Comparison of ENCODE assay signal across 21 mouse cellular contexts in the genomic region with DNA sequence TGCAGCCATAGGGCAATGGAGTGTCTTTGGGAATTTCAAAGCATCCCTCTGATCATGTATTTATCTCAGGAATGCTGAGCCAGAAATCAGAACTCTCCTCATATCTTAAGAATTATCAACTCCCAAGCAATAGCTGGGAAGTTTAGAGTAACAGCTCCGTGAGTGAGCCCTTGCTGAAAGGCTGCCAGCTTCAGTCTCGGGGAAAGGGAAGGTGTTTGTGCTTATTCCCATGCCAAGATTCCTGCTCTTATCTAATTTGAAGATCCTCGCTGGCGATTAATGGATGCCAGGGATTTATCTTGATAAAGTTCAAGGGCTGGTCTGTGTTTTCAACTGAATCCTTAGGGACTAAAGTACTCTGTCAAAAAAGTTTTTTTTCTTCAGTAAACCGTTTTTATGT.
A peak's percentile ranks its signal among the peaks of the same experiment; 100 is the strongest.
DNase-seq lines count a peak whose midpoint lies in the region; ATAC-seq lines count a peak whose summit lies in the region.
"Had no signal": no experiment of that assay in that cellular context is flagged by ENCODE, and none has a peak within 500 bp of the region (broad histone marks: within the 10 kb centered on the region; RNA-seq: fewer than 3 reads in every experiment).

No protein-coding gene starts in this region.

- H3K4me2 ChIP-seq in embryonic facial prominence, embryonic 14.5 days (ENCODE audit: low read depth, low read length): no peak overlapping the region
- H3K4me2 ChIP-seq: heart, embryonic 11.5 days; hindbrain, embryonic 12.5 days; limb, embryonic 13.5 days; liver, embryonic 15.5 days; midbrain, embryonic 11.5 days had no signal

- WGBS in embryonic facial prominence, embryonic 14.5 days: 30% methylated on average over 5 of the region's 5 CpGs
- WGBS in embryonic facial prominence, embryonic 10.5 days: 57% methylated on average over 5 of the region's 5 CpGs

- no peak overlapping the region for H3K4me3 ChIP-seq in embryonic facial prominence, embryonic 14.5 days (ENCODE audit: low read depth, low read length)
- no peak overlapping the region for H3K4me3 ChIP-seq in embryonic facial prominence, embryonic 10.5 days
- H3K4me3 ChIP-seq: forebrain, embryonic 10.5 days; hindbrain, embryonic 12.5 days; limb, embryonic 13.5 days; liver, embryonic 15.5 days had no signal

- no peak for ATAC-seq in embryonic facial prominence, embryonic 14.5 days (ENCODE audit: low read depth)
- ATAC-seq: CD4-positive, CD25-positive, alpha-beta regulatory T cell, adult 4 months; inflammation-experienced regulatory T-cells, adult 6 months had no signal

- no peak overlapping the region for H3K27ac ChIP-seq in embryonic facial prominence, embryonic 14.5 days (replicated peaks; ENCODE audit: low read depth, low read length)
- no peak overlapping the region for H3K27ac ChIP-seq in embryonic facial prominence, embryonic 10.5 days (replicated peaks)
- H3K27ac ChIP-seq: forebrain, embryonic 10.5 days; hindbrain, embryonic 12.5 days; limb, embryonic 13.5 days; liver, embryonic 15.5 days; macrophage had no signal

- H3K9me3 ChIP-seq in embryonic facial prominence, embryonic 14.5 days (ENCODE audit: control insufficient read depth, low read length): no peaks in the 10 kb centered on the region
- no peaks in the 10 kb centered on the region for H3K9me3 ChIP-seq in embryonic facial prominence, embryonic 10.5 days
- H3K9me3 ChIP-seq: forebrain, embryonic 10.5 days; hindbrain, embryonic 12.5 days; limb, embryonic 13.5 days; liver, embryonic 15.5 days had no signal

- H3K4me1 ChIP-seq in embryonic facial prominence, embryonic 14.5 days (ENCODE audit: control insufficient read depth, insufficient read depth, low read length): no peaks in the 10 kb centered on the region
- 0 out of 2 replicates have a peak, but pooled peaks cover 2% of the 10 kb centered on the region for H3K4me1 ChIP-seq in embryonic facial prominence, embryonic 10.5 days
- H3K4me1 ChIP-seq: hindbrain, embryonic 12.5 days; limb, embryonic 13.5 days; liver, embryonic 15.5 days had no signal

- DNase-seq in embryonic facial prominence, embryonic 14.5 days (ENCODE audit: low spot score): peak; percentile 25
- DNase-seq in embryonic facial prominence, embryonic 10.5 days (ENCODE audit: low spot score): no peak
- DNase-seq in MN1 (ENCODE audit: low spot score): peak; percentile 9
- peak; percentile 53 for DNase-seq in adrenal gland, postnatal 14 days
- DNase-seq in lung, postnatal 25 days (ENCODE audit: low spot score): peak; percentile 4
- no peak for DNase-seq in urinary bladder, adult 2 months (ENCODE audit: low spot score)
- no peak for DNase-seq in retina, embryonic 14.5 days (ENCODE audit: low spot score)
- DNase-seq: cerebellum, adult 11 months; cerebellum, postnatal 10 days; embryo, embryonic 11 days; heart, postnatal 10 days; thymus, adult 2 months had no signal

- H3K9ac ChIP-seq in embryonic facial prominence, embryonic 14.5 days (ENCODE audit: low read depth, low read length): no peak overlapping the region
- H3K9ac ChIP-seq: hindbrain, embryonic 12.5 days; limb, embryonic 13.5 days; liver, embryonic 15.5 days had no signal

- H3K27me3 ChIP-seq in embryonic facial prominence, embryonic 14.5 days (replicated peaks; ENCODE audit: control insufficient read depth, insufficient read depth, low read length): no peaks in the 10 kb centered on the region
- H3K27me3 ChIP-seq in embryonic facial prominence, embryonic 10.5 days (replicated peaks; ENCODE audit: low read depth, poor library complexity, severe bottlenecking): no peaks in the 10 kb centered on the region
- H3K27me3 ChIP-seq: hindbrain, embryonic 12.5 days; limb, embryonic 13.5 days; liver, embryonic 15.5 days had no signal

- H3K36me3 ChIP-seq in embryonic facial prominence, embryonic 14.5 days (ENCODE audit: control insufficient read depth, insufficient read depth, low read length): no peaks in the 10 kb centered on the region
- no peaks in the 10 kb centered on the region for H3K36me3 ChIP-seq in embryonic facial prominence, embryonic 10.5 days (replicated peaks)
- H3K36me3 ChIP-seq: forebrain, embryonic 10.5 days; hindbrain, embryonic 12.5 days; limb, embryonic 13.5 days had no signal

Comparison
In these comparisons a context has a peak if more than half of its experiments do, and no peak if none do; other contexts are left out.
1. DNase-seq: peak in embryonic facial prominence, embryonic 14.5 days (single experiment), MN1 (single experiment), adrenal gland, postnatal 14 days (single experiment) and lung, postnatal 25 days (single experiment); none in embryonic facial prominence, embryonic 10.5 days (single experiment), urinary bladder, adult 2 months (single experiment) and retina, embryonic 14.5 days (single experiment).